In genomic region chr16:12178031-12178430, GRCm38 (mm10) we compare ENCODE assay signal across 23 mouse cellular contexts.
"Had no signal": no experiment of that assay in that cellular context is flagged by ENCODE, and none has a peak within 500 bp of the region (broad histone marks: within the 10 kb centered on the region; RNA-seq: fewer than 3 reads in every experiment).

No protein-coding gene starts in this region.

- H3K9me3 ChIP-seq: intestine, embryonic 15.5 days; kidney, embryonic 15.5 days; limb, embryonic 10.5 days; limb, embryonic 13.5 days; liver, embryonic 12.5 days; liver, embryonic 15.5 days; neural tube, embryonic 12.5 days; neural tube, embryonic 15.5 days had no signal

- H3K27ac ChIP-seq: intestine, embryonic 15.5 days; kidney, embryonic 15.5 days; limb, embryonic 10.5 days; limb, embryonic 13.5 days; liver, embryonic 12.5 days; liver, embryonic 15.5 days; neural tube, embryonic 12.5 days; neural tube, embryonic 15.5 days; stomach, postnatal 0 days had no signal

- H3K27me3 ChIP-seq: intestine, embryonic 15.5 days; kidney, embryonic 15.5 days; limb, embryonic 13.5 days; liver, embryonic 12.5 days; liver, embryonic 15.5 days; neural tube, embryonic 12.5 days; neural tube, embryonic 15.5 days had no signal

- H3K4me2 ChIP-seq: intestine, embryonic 15.5 days; kidney, embryonic 15.5 days; limb, embryonic 13.5 days; liver, embryonic 12.5 days; liver, embryonic 15.5 days; midbrain, embryonic 11.5 days; neural tube, embryonic 12.5 days; neural tube, embryonic 15.5 days had no signal

- ATAC-seq: intestine, embryonic 15.5 days; liver, embryonic 12.5 days had no signal

- H3K36me3 ChIP-seq: intestine, embryonic 15.5 days; kidney, embryonic 15.5 days; limb, embryonic 10.5 days; limb, embryonic 13.5 days; liver, embryonic 12.5 days; liver, embryonic 15.5 days; neural tube, embryonic 12.5 days; neural tube, embryonic 15.5 days had no signal

- H3K4me1 ChIP-seq: intestine, embryonic 15.5 days; kidney, embryonic 15.5 days; limb, embryonic 10.5 days; limb, embryonic 13.5 days; liver, embryonic 12.5 days; liver, embryonic 15.5 days; neural tube, embryonic 12.5 days; neural tube, embryonic 15.5 days had no signal

- DNase-seq: kidney, adult 11 months; kidney, adult 8-10 months; kidney, postnatal 10 days; kidney, postnatal 4 days; liver; lung, adult 18-20 months; lung, postnatal 10 days; lung, postnatal 4 days; midbrain, embryonic 14.5 days; right cerebral cortex, adult 18-20 months; right cerebral cortex, postnatal 14 days; right cerebral cortex, postnatal 4 days; thymus, postnatal 25 days had no signal

- H3K4me3 ChIP-seq: intestine, embryonic 15.5 days; kidney, embryonic 15.5 days; limb, embryonic 10.5 days; limb, embryonic 13.5 days; liver, embryonic 12.5 days; liver, embryonic 15.5 days; neural tube, embryonic 12.5 days; neural tube, embryonic 15.5 days had no signal

- H3K9ac ChIP-seq: intestine, embryonic 15.5 days; kidney, embryonic 15.5 days; limb, embryonic 13.5 days; liver, embryonic 12.5 days; liver, embryonic 15.5 days; neural tube, embryonic 12.5 days; neural tube, embryonic 15.5 days had no signal
